ENCODE assay signal across 24 mouse cellular contexts in the genomic region with DNA sequence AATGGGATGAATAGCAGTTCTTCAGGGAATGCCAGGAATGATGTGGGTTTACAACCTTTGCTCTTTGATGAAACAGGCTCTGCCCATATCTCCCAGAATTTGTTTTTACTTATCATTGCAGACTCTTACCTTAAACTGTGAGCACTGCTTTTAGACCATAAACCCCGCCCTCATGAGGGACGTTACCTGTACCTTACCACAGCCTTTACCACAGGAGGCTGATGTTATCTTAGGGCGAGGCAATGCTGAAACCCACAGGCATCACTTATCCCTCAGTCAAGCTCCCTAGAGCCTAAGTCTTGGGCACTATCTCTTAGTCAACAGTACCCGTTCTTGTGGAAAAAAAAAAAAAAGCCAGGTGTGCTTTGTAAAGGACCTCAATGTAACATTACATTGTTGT. TPM values are rescaled to one million over a fixed set of nuclear protein-coding genes. Genes with fewer than 3 reads are reported as not detected.
DNase-seq lines count a peak whose midpoint lies in the region; ATAC-seq and TF ChIP-seq lines count a peak whose summit lies in the region.
"Had no signal": no experiment of that assay in that cellular context is flagged by ENCODE, and none has a peak within 500 bp of the region (broad histone marks: within the 10 kb centered on the region; RNA-seq: fewer than 3 reads in every experiment).

No protein-coding gene starts in this region.

- no peak for TF ChIP-seq POLR2A in bone marrow macrophage, adult 2 months (IDR thresholded peaks at IDR 0.05; ENCODE audit: borderline replicate concordance, low read depth, low read length)

- peaks cover 44% of the 10 kb centered on the region for H3K4me1 ChIP-seq in bone marrow macrophage, adult 2 months (ENCODE audit: control insufficient read depth, insufficient read depth, low read length)
- no peaks in the 10 kb centered on the region for H3K4me1 ChIP-seq in stomach, embryonic 16.5 days (ENCODE audit: control insufficient read depth, insufficient read depth, low read length)
- H3K4me1 ChIP-seq: heart, embryonic 15.5 days; hindbrain, embryonic 10.5 days; intestine, embryonic 15.5 days; limb, embryonic 15.5 days had no signal

- WGBS in stomach, embryonic 16.5 days: 51% methylated on average over 4 of the region's 4 CpGs

- no peak overlapping the region for H3K4me2 ChIP-seq in stomach, embryonic 16.5 days (ENCODE audit: low read depth, low read length)
- H3K4me2 ChIP-seq: heart, embryonic 15.5 days; intestine, embryonic 15.5 days; limb, embryonic 15.5 days; midbrain, embryonic 11.5 days had no signal

- H3K9ac ChIP-seq in stomach, embryonic 16.5 days (ENCODE audit: low read length): no peak overlapping the region
- H3K9ac ChIP-seq: heart, embryonic 15.5 days; intestine, embryonic 15.5 days; limb, embryonic 15.5 days had no signal

- H3K36me3 ChIP-seq in stomach, embryonic 16.5 days (ENCODE audit: control insufficient read depth, insufficient read depth, low read length): no peaks in the 10 kb centered on the region
- H3K36me3 ChIP-seq: heart, embryonic 15.5 days; hindbrain, embryonic 10.5 days; intestine, embryonic 15.5 days; limb, embryonic 15.5 days had no signal

- H3K27me3 ChIP-seq in stomach, embryonic 16.5 days (ENCODE audit: control insufficient read depth, insufficient read depth, low read length): no peaks in the 10 kb centered on the region
- H3K27me3 ChIP-seq: CH12.LX; heart, embryonic 15.5 days; intestine, embryonic 15.5 days; limb, embryonic 15.5 days had no signal

- TF ChIP-seq CTCF in bone marrow macrophage, adult 2 months (IDR thresholded peaks at IDR 0.05; ENCODE audit: low read depth, low read length): no peak

- DNase-seq in spleen, postnatal 36 days (ENCODE audit: low spot score in 2 of 2): peak; percentile 63 to 65
- no peak for DNase-seq in spleen, postnatal 4 days (ENCODE audit: low spot score in 2 of 2)
- DNase-seq in thymus, postnatal 4 days: peak; percentile 54
- no peak for DNase-seq in adrenal gland, postnatal 4 days (ENCODE audit: low spot score in 2 of 2)
- DNase-seq in cerebellum, postnatal 25 days: no peak
- DNase-seq: adrenal gland, postnatal 36 days; cerebellum, postnatal 10 days; lung, adult 18-20 months; lung, postnatal 4 days; right cerebral cortex, adult 18-20 months; spleen, adult 18-20 months had no signal

- H3K9me3 ChIP-seq in stomach, embryonic 16.5 days (replicated peaks; ENCODE audit: control insufficient read depth, low read length): no peaks in the 10 kb centered on the region
- H3K9me3 ChIP-seq: heart, embryonic 15.5 days; hindbrain, embryonic 10.5 days; intestine, embryonic 15.5 days; limb, embryonic 15.5 days had no signal

- no peak for ATAC-seq in stomach, embryonic 16.5 days (ENCODE audit: insufficient read depth, low FRiP score)
- ATAC-seq: forebrain, embryonic 14.5 days; intestine, embryonic 15.5 days had no signal

- peak overlapping the region; percentile 89 for H3K27ac ChIP-seq in bone marrow macrophage, adult 2 months (ENCODE audit: insufficient read depth, low read depth, low read length)
- H3K27ac ChIP-seq in stomach, embryonic 16.5 days (ENCODE audit: low read length): peak overlapping the region; percentile 10; the same call in 1 of the 2 replicates
- H3K27ac ChIP-seq: heart, embryonic 15.5 days; hindbrain, embryonic 10.5 days; intestine, embryonic 15.5 days; limb, embryonic 15.5 days had no signal

- no peak overlapping the region for H3K4me3 ChIP-seq in bone marrow macrophage, adult 2 months (ENCODE audit: insufficient read depth, low read length)
- H3K4me3 ChIP-seq in stomach, embryonic 16.5 days (replicated peaks; ENCODE audit: low read length): no peak overlapping the region
- H3K4me3 ChIP-seq: heart, embryonic 15.5 days; hindbrain, embryonic 10.5 days; intestine, embryonic 15.5 days; limb, embryonic 15.5 days had no signal

RNA-seq across cellular contexts. Expression of a gene that starts 0.5 kb away (rescaled TPM):
- polyA plus RNA-seq in bone marrow macrophage, adult 2 months (2012; ENCODE audit: insufficient read depth, insufficient read length, missing spikeins): 338 and 351 TPM in 2 replicates
- 7.4 and 8.4 TPM in 2 replicates for polyA plus RNA-seq in stomach, embryonic 16.5 days (2015; fragmentation: Nextera tagmentation; extraction: Ambion mirVana)
- 1 to 10 TPM; 4.4 to 5.5 TPM for total RNA-seq in adrenal gland, postnatal 4 days (2021)

RNA-seq across cellular contexts. Expression of a gene that starts 19.8 kb away (rescaled TPM):
- polyA plus RNA-seq in bone marrow macrophage, adult 2 months (2012; ENCODE audit: insufficient read depth, insufficient read length, missing spikeins): not detected in 2 replicates
- 4.8 and 5.1 TPM in 2 replicates for polyA plus RNA-seq in stomach, embryonic 16.5 days (2015; fragmentation: Nextera tagmentation; extraction: Ambion mirVana)
- total RNA-seq in adrenal gland, postnatal 4 days (2021): under 1 TPM; 0.39 to 0.68 TPM
- total RNA-seq: CH12.LX; granulocyte monocyte progenitor cell, adult 5-6 weeks; layer of hippocampus, postnatal 25 days; left cerebral cortex, postnatal 25 days had no signal
- polyA plus RNA-seq: forebrain, embryonic 14.5 days had no signal

RNA-seq across cellular contexts. Expression of a gene that starts 31.1 kb away (rescaled TPM):
- 13.4 and 15.4 TPM in 2 replicates for polyA plus RNA-seq in bone marrow macrophage, adult 2 months (2012; ENCODE audit: insufficient read depth, insufficient read length, missing spikeins)
- 0.17 and 0.29 TPM in 2 replicates for polyA plus RNA-seq in stomach, embryonic 16.5 days (2015; fragmentation: Nextera tagmentation; extraction: Ambion mirVana)
- not detected for total RNA-seq in adrenal gland, postnatal 4 days (2021)
- polyA plus RNA-seq: forebrain, embryonic 14.5 days; heart, embryonic 15.5 days; hindbrain, embryonic 10.5 days; kidney, embryonic 14.5 days; limb, embryonic 15.5 days; midbrain, embryonic 11.5 days had no signal

RNA-seq across cellular contexts. Expression of a gene that starts 47.7 kb away (rescaled TPM):
- polyA plus RNA-seq in bone marrow macrophage, adult 2 months (2012; ENCODE audit: insufficient read depth, insufficient read length, missing spikeins): 610 and 628 TPM in 2 replicates
- polyA plus RNA-seq in stomach, embryonic 16.5 days (2015; fragmentation: Nextera tagmentation; extraction: Ambion mirVana): 9.3 and 12.4 TPM in 2 replicates
- 10 to 100 TPM; 10.2 to 10.3 TPM for total RNA-seq in adrenal gland, postnatal 4 days (2021)

Comparison
In these comparisons a context has a peak if more than half of its experiments do, and no peak if none do; other contexts are left out.
1. DNase-seq: peak in spleen, postnatal 36 days (2 of 2) and thymus, postnatal 4 days (single experiment); none in spleen, postnatal 4 days (0 of 2), adrenal gland, postnatal 4 days (0 of 2) and cerebellum, postnatal 25 days (0 of 2).
2. RNA of a gene that starts 0.5 kb away (polyA plus RNA-seq): 338 to 351 TPM in bone marrow macrophage, adult 2 months; 7.4 to 8.4 TPM in stomach, embryonic 16.5 days; every median in the first group is over 10 times any median in the second.
3. RNA of a gene that starts 31.1 kb away (polyA plus RNA-seq): 13.4 to 15.4 TPM in bone marrow macrophage, adult 2 months; 0.17 to 0.29 TPM in stomach, embryonic 16.5 days; every median in the first group is over 10 times any median in the second.